Comparison of ENCODE assay signal across 10 mouse cellular contexts in the genomic region with DNA sequence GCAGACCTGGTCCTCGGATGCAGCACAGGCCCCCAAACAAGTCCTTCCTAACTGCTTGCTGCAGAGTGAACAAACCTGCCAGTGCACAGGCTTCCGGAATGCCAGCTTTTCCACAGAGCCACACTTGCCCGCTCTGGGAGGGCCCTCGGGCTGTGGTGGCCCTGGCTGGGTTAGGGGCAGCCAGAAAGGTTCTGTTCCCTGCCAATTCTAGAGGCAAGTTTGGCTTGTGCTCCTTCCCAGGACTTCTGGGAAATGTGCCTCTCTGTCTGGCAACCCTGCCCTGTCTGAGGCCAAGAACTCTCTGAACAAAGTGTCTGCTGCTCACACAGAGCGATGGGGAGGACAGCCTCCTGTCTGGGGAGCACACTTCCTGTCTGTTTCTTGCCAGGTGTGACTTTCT.
A peak's percentile ranks its signal among the peaks of the same experiment; 100 is the strongest.
DNase-seq lines count a peak whose midpoint lies in the region; ATAC-seq lines count a peak whose summit lies in the region.
"Had no signal": no experiment of that assay in that cellular context is flagged by ENCODE, and none has a peak within 500 bp of the region (broad histone marks: within the 10 kb centered on the region; RNA-seq: fewer than 3 reads in every experiment).

No protein-coding gene starts in this region.

- no peaks in the 10 kb centered on the region for H3K4me1 ChIP-seq in forebrain, embryonic 14.5 days (ENCODE audit: control insufficient read depth, insufficient read depth, low read length)
- H3K4me1 ChIP-seq in forebrain, embryonic 10.5 days: no peaks in the 10 kb centered on the region
- 0 out of 2 replicates have a peak, but pooled peaks cover 3% of the 10 kb centered on the region for H3K4me1 ChIP-seq in limb, embryonic 10.5 days
- H3K4me1 ChIP-seq in midbrain, embryonic 16.5 days (ENCODE audit: control insufficient read depth, insufficient read depth, low read length): no peaks in the 10 kb centered on the region
- H3K4me1 ChIP-seq: neural tube, embryonic 12.5 days had no signal

- no peak overlapping the region for H3K9ac ChIP-seq in forebrain, embryonic 14.5 days (ENCODE audit: low read length)
- H3K9ac ChIP-seq in midbrain, embryonic 16.5 days (ENCODE audit: low read depth, low read length): no peak overlapping the region
- H3K9ac ChIP-seq: limb, embryonic 15.5 days; neural tube, embryonic 12.5 days had no signal

- peak; percentile 15; the same call in 1 of the 2 replicates for ATAC-seq in forebrain, embryonic 14.5 days
- ATAC-seq in midbrain, embryonic 16.5 days: no peak

- H3K27me3 ChIP-seq in forebrain, embryonic 14.5 days (replicated peaks; ENCODE audit: control insufficient read depth, insufficient read depth, low read length): no peaks in the 10 kb centered on the region
- H3K27me3 ChIP-seq in forebrain, embryonic 10.5 days (ENCODE audit: poor library complexity, severe bottlenecking): no peaks in the 10 kb centered on the region
- H3K27me3 ChIP-seq in limb, embryonic 10.5 days (ENCODE audit: low read depth, poor library complexity, severe bottlenecking): no peaks in the 10 kb centered on the region
- no peaks in the 10 kb centered on the region for H3K27me3 ChIP-seq in midbrain, embryonic 16.5 days (ENCODE audit: control insufficient read depth, insufficient read depth, low read depth, low read length)
- H3K27me3 ChIP-seq: limb, embryonic 15.5 days; neural tube, embryonic 12.5 days had no signal

- intact Hi-C loops in gastrocnemius, postnatal 36 days (cut with DNase I): no loop called here

- H3K9me3 ChIP-seq in forebrain, embryonic 14.5 days (replicated peaks; ENCODE audit: control insufficient read depth, low read length): 0 out of 2 replicates have a peak, but pooled peaks cover 1% of the 10 kb centered on the region
- H3K9me3 ChIP-seq in forebrain, embryonic 10.5 days: peaks cover 3% of the 10 kb centered on the region; the same call in 1 of the 2 replicates
- H3K9me3 ChIP-seq in limb, embryonic 10.5 days (replicated peaks): no peaks in the 10 kb centered on the region
- no peaks in the 10 kb centered on the region for H3K9me3 ChIP-seq in midbrain, embryonic 16.5 days (replicated peaks; ENCODE audit: control insufficient read depth, low read length, poor library complexity, severe bottlenecking)
- H3K9me3 ChIP-seq: limb, embryonic 15.5 days; neural tube, embryonic 12.5 days had no signal

- no peak overlapping the region for H3K27ac ChIP-seq in forebrain, embryonic 14.5 days (ENCODE audit: low read depth, low read length)
- H3K27ac ChIP-seq in forebrain, embryonic 10.5 days: no peak overlapping the region
- 0 out of 2 replicates have a peak overlapping the region, but pooled peaks have one; percentile 2 for H3K27ac ChIP-seq in limb, embryonic 10.5 days
- H3K27ac ChIP-seq in midbrain, embryonic 16.5 days (ENCODE audit: low read length): no peak overlapping the region
- H3K27ac ChIP-seq: limb, embryonic 15.5 days; neural tube, embryonic 12.5 days had no signal

- no peaks in the 10 kb centered on the region for H3K36me3 ChIP-seq in forebrain, embryonic 14.5 days (ENCODE audit: control insufficient read depth, insufficient read depth, low read length)
- H3K36me3 ChIP-seq in forebrain, embryonic 10.5 days (replicated peaks): no peaks in the 10 kb centered on the region
- no peaks in the 10 kb centered on the region for H3K36me3 ChIP-seq in limb, embryonic 10.5 days
- H3K36me3 ChIP-seq in midbrain, embryonic 16.5 days (ENCODE audit: control insufficient read depth, insufficient read depth, low read length): no peaks in the 10 kb centered on the region
- H3K36me3 ChIP-seq: limb, embryonic 15.5 days; neural tube, embryonic 12.5 days had no signal

- H3K4me2 ChIP-seq in forebrain, embryonic 14.5 days (ENCODE audit: low read length): no peak overlapping the region
- no peak overlapping the region for H3K4me2 ChIP-seq in midbrain, embryonic 16.5 days (ENCODE audit: low read length)
- H3K4me2 ChIP-seq: limb, embryonic 15.5 days; neural tube, embryonic 12.5 days had no signal

- WGBS in forebrain, embryonic 14.5 days: 82% methylated on average over 5 of the region's 5 CpGs
- 94% methylated on average over 5 of the region's 5 CpGs for WGBS in forebrain, embryonic 10.5 days
- WGBS in limb, embryonic 10.5 days: 95% methylated on average over 5 of the region's 5 CpGs
- 90% methylated on average over 5 of the region's 5 CpGs for WGBS in midbrain, embryonic 16.5 days

- peak; percentile 22 for DNase-seq in forebrain, embryonic 14.5 days (ENCODE audit: low spot score)
- DNase-seq in forebrain, embryonic 10.5 days (ENCODE audit: extremely low spot score, low spot score): no peak
- DNase-seq in adrenal gland, postnatal 10 days: peak; percentile 57
- DNase-seq in gastrocnemius, postnatal 36 days: peak; percentile 22 to 27
- DNase-seq in limb, embryonic 10.5 days (ENCODE audit: low spot score): no peak
- no peak for DNase-seq in T-cell, adult 2 months (ENCODE audit: low spot score)
- no peak for DNase-seq in spleen, postnatal 36 days (ENCODE audit: low spot score in 2 of 2)

- H3K4me3 ChIP-seq in forebrain, embryonic 14.5 days (ENCODE audit: low read depth, low read length): no peak overlapping the region
- no peak overlapping the region for H3K4me3 ChIP-seq in forebrain, embryonic 10.5 days
- H3K4me3 ChIP-seq in limb, embryonic 10.5 days: no peak overlapping the region
- H3K4me3 ChIP-seq in midbrain, embryonic 16.5 days (ENCODE audit: low read depth, low read length): no peak overlapping the region
- H3K4me3 ChIP-seq: limb, embryonic 15.5 days; neural tube, embryonic 12.5 days had no signal

Comparison
In these comparisons a context has a peak if more than half of its experiments do, and no peak if none do; other contexts are left out.
1. DNase-seq: peak in forebrain, embryonic 14.5 days (single experiment), adrenal gland, postnatal 10 days (single experiment) and gastrocnemius, postnatal 36 days (2 of 2); none in forebrain, embryonic 10.5 days (single experiment), limb, embryonic 10.5 days (single experiment), T-cell, adult 2 months (single experiment) and spleen, postnatal 36 days (0 of 2).